Mouse (Mus musculus): ENCODE data around the gene Bag6. TPM values are rescaled to one million over a fixed set of nuclear protein-coding genes. Genes with fewer than 3 reads are reported as not detected.

Gene Bag6
- polyA plus RNA-seq, 1 experiment, result 202 TPM

- Histone ChIP-seq H3K27me3 (ENCODE audit: control insufficient read depth, insufficient read depth, insufficient read length) (no peaks in the 10 kb centered on the region), H3K36me3 (ENCODE audit: control insufficient read depth, insufficient read depth) (peaks cover 5% of the 10 kb centered on the region), H3K4me3 (ENCODE audit: insufficient read depth, poor library complexity, severe bottlenecking) (no peak within 1 kb of the TSS), H3K79me2 (ENCODE audit: control insufficient read depth, insufficient read depth) (peaks cover 40% of the 10 kb centered on the region), H3K79me3 (ENCODE audit: low read depth) (peaks cover 27% of the 10 kb centered on the region), H3ac (ENCODE audit: control insufficient read depth, insufficient read length, low read depth) (no peak within 1 kb of the TSS)
- TF ChIP-seq MYOG (IDR thresholded peaks at IDR 0.05; ENCODE audit: control insufficient read depth, extremely low read depth, insufficient read length), result no peak
- no peak for TF ChIP-seq CEBPB (IDR thresholded peaks at IDR 0.05; ENCODE audit: low read depth)
- TF ChIP-seq USF1 (IDR thresholded peaks at IDR 0.05; ENCODE audit: low read depth), result no peak
- no peak for TF ChIP-seq MAX (IDR thresholded peaks at IDR 0.05)
- TF ChIP-seq FOSL1 (IDR thresholded peaks at IDR 0.05; ENCODE audit: insufficient read depth, low read length, poor library complexity, severe bottlenecking), result no peak
- no peak for TF ChIP-seq MYOD1 (IDR thresholded peaks at IDR 0.05; ENCODE audit: control insufficient read depth, insufficient read length, low read depth)
- no peak for TF ChIP-seq CTCF (IDR thresholded peaks at IDR 0.05; ENCODE audit: control insufficient read depth, insufficient read depth, insufficient read length)
Observed at GRCm38 (mm10) chr17:35131500-35132173, 3.3 kb upstream of the Bag6 start, which contains the start of gene Apom. Gene Apom (minus strand): TSS chr17:35132050.

DNA sequence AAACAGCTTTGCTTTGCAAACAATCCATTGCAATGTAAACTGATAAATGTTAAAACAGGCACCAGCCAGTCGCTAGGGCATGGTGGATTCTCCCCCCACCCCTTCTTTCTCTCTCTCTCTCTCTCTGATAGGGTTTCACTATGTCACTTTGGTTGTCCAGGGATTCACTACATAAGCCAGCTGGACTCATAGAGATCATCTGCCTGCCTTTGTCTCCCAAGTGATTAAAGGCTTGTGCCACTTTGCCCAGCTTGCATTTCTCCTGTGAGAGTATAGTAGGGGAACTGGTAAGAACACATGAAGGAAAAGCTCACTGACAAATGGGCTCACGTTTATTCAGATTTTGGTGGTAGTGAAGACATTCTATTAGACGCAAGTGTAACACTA is 2.8 kb upstream of the Bag6 start:
- H3ac ChIP-seq (ENCODE audit: control insufficient read depth, insufficient read length, low read depth), result no peak overlapping the region
- H3K27me3 ChIP-seq (ENCODE audit: control insufficient read depth, insufficient read depth, insufficient read length), result no peaks in the 10 kb centered on the region
- TF ChIP-seq FOSL1 (IDR thresholded peaks at IDR 0.05; ENCODE audit: insufficient read depth, low read length, poor library complexity, severe bottlenecking) (no peak), USF1 (IDR thresholded peaks at IDR 0.05; ENCODE audit: low read depth) (no peak), MYOD1 (IDR thresholded peaks at IDR 0.05; ENCODE audit: control insufficient read depth, insufficient read length, low read depth) (no peak), CTCF (IDR thresholded peaks at IDR 0.05; ENCODE audit: control insufficient read depth, insufficient read depth, insufficient read length) (no peak), MAX (IDR thresholded peaks at IDR 0.05) (no peak), MYOG (IDR thresholded peaks at IDR 0.05; ENCODE audit: control insufficient read depth, extremely low read depth, insufficient read length) (no peak), CEBPB (IDR thresholded peaks at IDR 0.05; ENCODE audit: low read depth) (no peak)
- peaks cover 27% of the 10 kb centered on the region for H3K79me3 ChIP-seq (ENCODE audit: low read depth)
- H3K79me2 ChIP-seq (ENCODE audit: control insufficient read depth, insufficient read depth), result peaks cover 40% of the 10 kb centered on the region
- H3K36me3 ChIP-seq (ENCODE audit: control insufficient read depth, insufficient read depth), result peaks cover 5% of the 10 kb centered on the region
- no peak overlapping the region for H3K4me3 ChIP-seq (ENCODE audit: insufficient read depth, poor library complexity, severe bottlenecking)

DNA sequence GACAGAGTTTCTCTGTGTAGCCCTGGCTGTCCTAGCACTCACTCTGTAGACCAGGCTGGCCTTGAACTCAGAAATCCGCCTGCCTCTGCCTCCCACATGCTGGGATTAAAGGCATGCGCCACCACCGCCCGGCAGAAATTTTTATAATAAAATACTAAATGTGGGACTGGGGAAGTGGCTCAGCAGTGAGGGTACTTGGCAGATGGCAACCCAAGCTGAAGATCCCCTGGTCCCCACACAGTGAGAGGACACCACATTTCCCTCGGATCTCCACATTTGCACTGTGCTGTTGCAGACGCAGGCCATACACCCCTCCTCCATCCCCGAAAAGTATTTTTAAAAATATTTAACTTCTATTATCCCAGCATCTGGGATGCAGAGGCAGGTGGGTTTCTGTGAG is 1.5 kb upstream of the Bag6 start:
- Histone ChIP-seq H3K27me3 (ENCODE audit: control insufficient read depth, insufficient read depth, insufficient read length) (no peaks in the 10 kb centered on the region), H3ac (ENCODE audit: control insufficient read depth, insufficient read length, low read depth) (no peak overlapping the region), H3K79me2 (ENCODE audit: control insufficient read depth, insufficient read depth) (peaks cover 40% of the 10 kb centered on the region), H3K4me3 (ENCODE audit: insufficient read depth, poor library complexity, severe bottlenecking) (no peak overlapping the region), H3K79me3 (ENCODE audit: low read depth) (peaks cover 30% of the 10 kb centered on the region), H3K36me3 (ENCODE audit: control insufficient read depth, insufficient read depth) (peaks cover under 1% of the 10 kb centered on the region)
- no peak for TF ChIP-seq FOSL1 (IDR thresholded peaks at IDR 0.05; ENCODE audit: insufficient read depth, low read length, poor library complexity, severe bottlenecking)
- no peak for TF ChIP-seq MYOG (IDR thresholded peaks at IDR 0.05; ENCODE audit: control insufficient read depth, extremely low read depth, insufficient read length)
- no peak for TF ChIP-seq CEBPB (IDR thresholded peaks at IDR 0.05; ENCODE audit: low read depth)
- no peak for TF ChIP-seq USF1 (IDR thresholded peaks at IDR 0.05; ENCODE audit: low read depth)
- no peak for TF ChIP-seq MYOD1 (IDR thresholded peaks at IDR 0.05; ENCODE audit: control insufficient read depth, insufficient read length, low read depth)
- TF ChIP-seq CTCF (IDR thresholded peaks at IDR 0.05; ENCODE audit: control insufficient read depth, insufficient read depth, insufficient read length), result no peak
- no peak for TF ChIP-seq MAX (IDR thresholded peaks at IDR 0.05)

DNA sequence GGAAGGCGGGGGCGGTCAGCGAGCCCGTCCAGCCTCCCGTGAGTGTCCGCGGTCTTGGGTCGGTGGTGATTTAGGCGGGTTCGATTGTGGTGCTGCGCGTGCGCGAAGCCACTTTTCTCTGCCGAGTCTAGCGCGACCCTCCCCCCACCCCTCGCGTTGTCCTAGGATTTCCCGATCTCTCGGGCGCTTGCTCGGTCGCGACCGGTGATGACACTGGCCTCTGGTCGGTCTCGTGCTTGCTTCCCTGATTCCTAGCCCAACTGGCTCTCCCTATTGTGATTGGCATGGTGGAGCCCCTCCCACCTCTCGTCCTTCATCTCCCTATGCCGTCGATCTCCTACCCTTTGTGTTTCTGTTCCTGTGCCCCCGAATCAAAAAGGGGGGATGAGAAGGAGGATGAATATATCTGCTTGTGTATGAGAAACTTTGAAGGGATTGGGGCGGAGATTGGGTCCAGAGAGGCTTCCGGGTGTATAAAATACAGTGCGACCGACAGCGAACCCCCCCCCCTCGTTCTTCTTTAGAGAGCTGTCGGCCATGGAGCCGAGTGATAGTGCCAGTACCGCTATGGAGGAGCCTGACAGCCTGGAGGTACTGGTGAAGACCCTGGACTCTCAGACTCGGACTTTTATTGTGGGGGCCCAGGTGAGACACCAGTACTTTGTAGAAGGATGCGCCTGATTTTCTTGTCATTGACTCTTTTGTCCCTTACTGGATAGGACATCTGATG is 778 bp downstream of the Bag6 start:
- H3K27me3 ChIP-seq (ENCODE audit: control insufficient read depth, insufficient read depth, insufficient read length), result no peaks in the 10 kb centered on the region

GRCm38 (mm10) chr17:35139269-35139668 is 4.3 kb downstream of the Bag6 start:
- H3K4me3 ChIP-seq (ENCODE audit: insufficient read depth, poor library complexity, severe bottlenecking), result no peak overlapping the region
- peaks cover 46% of the 10 kb centered on the region for H3K79me3 ChIP-seq (ENCODE audit: low read depth)
- H3ac ChIP-seq (ENCODE audit: control insufficient read depth, insufficient read length, low read depth), result no peak overlapping the region
- H3K79me2 ChIP-seq (ENCODE audit: control insufficient read depth, insufficient read depth), result peaks cover 56% of the 10 kb centered on the region
- H3K27me3 ChIP-seq (ENCODE audit: control insufficient read depth, insufficient read depth, insufficient read length), result no peaks in the 10 kb centered on the region
- no peak for TF ChIP-seq MAX (IDR thresholded peaks at IDR 0.05)
- peaks cover 57% of the 10 kb centered on the region for H3K36me3 ChIP-seq (ENCODE audit: control insufficient read depth, insufficient read depth)

More for the DNA sequence above, 778 bp downstream of the Bag6 start:
- H3K36me3 ChIP-seq (ENCODE audit: control insufficient read depth, insufficient read depth), result peaks cover 22% of the 10 kb centered on the region
- peak overlapping the region; percentile 81 for H3K4me3 ChIP-seq (ENCODE audit: insufficient read depth, poor library complexity, severe bottlenecking)
- peak overlapping the region; percentile 67 for H3ac ChIP-seq (ENCODE audit: control insufficient read depth, insufficient read length, low read depth)
- peaks cover 44% of the 10 kb centered on the region for H3K79me3 ChIP-seq (ENCODE audit: low read depth)
- no peak for TF ChIP-seq FOSL1 (IDR thresholded peaks at IDR 0.05; ENCODE audit: insufficient read depth, low read length, poor library complexity, severe bottlenecking)
- no peak for TF ChIP-seq MYOG (IDR thresholded peaks at IDR 0.05; ENCODE audit: control insufficient read depth, extremely low read depth, insufficient read length)
- TF ChIP-seq CTCF (IDR thresholded peaks at IDR 0.05; ENCODE audit: control insufficient read depth, insufficient read depth, insufficient read length), result no peak
- TF ChIP-seq USF1 (IDR thresholded peaks at IDR 0.05; ENCODE audit: low read depth), result no peak
- no peak for TF ChIP-seq CEBPB (IDR thresholded peaks at IDR 0.05; ENCODE audit: low read depth)
- TF ChIP-seq MYOD1 (IDR thresholded peaks at IDR 0.05; ENCODE audit: control insufficient read depth, insufficient read length, low read depth), result no peak
- no peak for TF ChIP-seq MAX (IDR thresholded peaks at IDR 0.05)
- peaks cover 55% of the 10 kb centered on the region for H3K79me2 ChIP-seq (ENCODE audit: control insufficient read depth, insufficient read depth)
